Mouse (Mus musculus) lung, embryonic 15.5 days (tissue): Measurements from ENCODE around the gene Xrn1. TPM values are rescaled to one million over a fixed set of nuclear protein-coding genes. Genes with fewer than 3 reads are reported as not detected.
"Not testable (repeated sequence)": the region's sequence is repeated elsewhere in the genome, so short reads cannot be mapped to it uniquely, and the experiment has no call there.

ENCODE experiments used
- ATAC-seq: fragments of 200-750 bp; cut with Nextera tagmentation; 2 replicates; pipeline ENCODE4 v1.8.0; 2017; ENCODE audit warnings: moderate number of reproducible peaks, borderline replicate concordance; ENCODE audit not compliant: low FRiP score, low TSS enrichment; ENCODE audit errors: extremely low read depth
- H3K27ac ChIP-seq: fragments of 300-500 bp; sonication (generic); 2 replicates; pipeline ENCODE4 v1.5.1; 2015; ENCODE audit warnings: moderate library complexity, mild to moderate bottlenecking, inconsistent platforms
- H3K27me3 ChIP-seq: fragments of 300-500 bp; sonication (generic); 2 replicates; pipeline ENCODE4 v1.6.1; 2015; ENCODE audit warnings: inconsistent platforms
- H3K36me3 ChIP-seq: fragments of 300-500 bp; sonication (generic); 2 replicates; pipeline ENCODE4 v1.6.1; 2015; ENCODE audit warnings: inconsistent platforms
- H3K4me1 ChIP-seq: fragments of 300-500 bp; sonication (generic); 2 replicates; pipeline ENCODE4 v1.6.1; 2015; ENCODE audit warnings: inconsistent platforms
- H3K4me2 ChIP-seq: fragments of 300-500 bp; sonication (generic); 2 replicates; pipeline ENCODE4 v1.6.1; 2015; ENCODE audit warnings: inconsistent platforms, mild to moderate bottlenecking, moderate library complexity
- H3K4me3 ChIP-seq: fragments of 300-500 bp; sonication (generic); 2 replicates; pipeline ENCODE4 v1.5.1; 2015; ENCODE audit warnings: mild to moderate bottlenecking, inconsistent platforms
- H3K9ac ChIP-seq: fragments of 300-500 bp; sonication (generic); 2 replicates; pipeline ENCODE4 v1.6.1; 2015; ENCODE audit warnings: inconsistent platforms
- H3K9me3 ChIP-seq: fragments of 300-500 bp; sonication (generic); 2 replicates; pipeline ENCODE4 v1.6.1; 2016; ENCODE audit warnings: inconsistent platforms
- WGBS: fragments of 180-500 bp; shearing (Covaris S2); methylation state at CpG from one replicate; pipeline ENCODE4 v1.1.7; 2015; 5-methylcytosine and 5-hydroxymethylcytosine counted together
- polyA plus RNA-seq: library from polyadenylated mRNA; unstranded; fragments of >200 nt; fragmentation: Nextera tagmentation; extraction: Ambion mirVana; gene quantifications from 2 replicates; pipeline ENCODE4 v1.2.1, GENCODE M21; 2015

Gene Xrn1
- polyA plus RNA-seq, 1 experiment from 2014 or later = 17.4 TPM

DNA sequence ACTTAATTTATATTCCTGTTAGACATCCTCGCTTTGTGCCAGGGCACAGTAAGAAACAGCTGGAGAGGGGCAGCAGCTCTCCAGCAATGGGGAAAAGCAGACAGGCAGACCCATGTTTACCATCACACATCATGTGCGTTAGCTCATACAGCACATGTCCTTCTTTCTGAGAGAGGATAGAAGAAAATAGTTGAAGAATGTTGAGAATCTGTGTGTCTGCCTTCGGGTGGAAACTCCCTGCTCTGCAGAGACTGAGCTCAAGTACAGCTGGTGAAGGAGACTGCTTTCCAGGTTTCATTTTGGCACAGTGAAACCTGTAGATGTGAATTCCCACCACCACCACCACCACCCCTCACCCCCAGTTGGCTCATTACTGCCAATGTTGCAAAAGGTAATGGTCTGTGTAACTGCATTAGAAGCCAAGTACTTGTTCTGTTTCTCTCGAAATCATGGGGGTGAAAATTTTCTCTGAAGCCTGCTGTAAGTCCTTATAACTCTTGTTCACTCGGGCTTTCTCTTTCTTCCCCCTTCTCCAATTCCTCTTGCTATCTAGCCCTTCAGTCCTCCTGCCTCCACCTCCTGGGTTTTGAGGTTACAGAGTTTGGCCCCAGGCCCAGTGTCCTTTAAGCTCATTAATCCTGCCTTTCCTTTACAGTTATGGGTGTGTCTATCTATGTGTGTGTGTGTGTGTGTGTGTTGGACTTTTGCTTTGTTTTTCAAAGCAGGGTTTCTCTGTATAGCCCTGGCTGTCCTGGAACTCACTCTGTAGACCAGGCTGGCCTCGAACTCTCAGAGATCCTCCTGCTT, 102.1 kb downstream of the Xrn1 start:
- Histone ChIP-seq H3K9me3 (no peaks in the 10 kb centered on the region), H3K27me3 (no peaks in the 10 kb centered on the region), H3K4me3 (no peak overlapping the region), H3K27ac (no peak overlapping the region), H3K9ac (no peak overlapping the region), H3K36me3 (peaks cover 53% of the 10 kb centered on the region), H3K4me2 (no peak overlapping the region), H3K4me1 (no peaks in the 10 kb centered on the region)
- 75% methylated on average over 6 of the region's 6 CpGs for WGBS
- no peak for ATAC-seq

DNA sequence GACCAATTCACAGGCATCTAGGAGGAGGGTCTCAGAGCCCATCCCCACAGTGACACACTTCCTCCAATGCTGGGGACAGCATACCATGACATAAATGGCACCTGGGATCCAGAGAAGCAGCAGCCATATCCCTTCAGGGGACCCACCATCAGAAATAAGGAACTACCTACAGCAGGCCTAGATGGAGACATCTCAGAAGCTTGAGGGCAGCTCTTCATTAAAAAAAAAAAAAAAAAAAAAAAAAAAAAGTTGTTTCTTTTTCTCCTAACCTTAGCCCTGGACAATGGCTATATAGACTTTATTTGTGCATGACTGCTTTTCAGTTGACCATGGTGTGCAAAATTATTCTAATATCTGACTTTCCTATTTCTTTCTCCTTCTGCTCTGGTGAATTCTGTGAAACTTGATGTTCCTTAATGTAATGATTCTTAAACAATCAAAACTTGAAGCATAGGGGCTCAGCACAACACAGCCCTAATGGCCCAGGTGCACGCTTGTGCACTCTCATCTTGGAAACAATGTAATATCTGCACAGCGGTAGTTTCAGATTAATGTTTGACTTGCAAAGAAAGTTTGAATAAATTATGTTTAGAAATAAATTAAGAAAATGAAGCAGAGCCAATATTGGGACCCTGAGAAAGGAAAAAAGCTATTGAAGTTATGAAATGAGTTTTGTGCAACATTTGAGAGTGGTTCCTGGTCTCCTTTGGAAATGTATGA, 108.7 kb downstream of the Xrn1 start:
- no peak overlapping the region for H3K27ac ChIP-seq
- no peaks in the 10 kb centered on the region for H3K27me3 ChIP-seq
- H3K4me3 ChIP-seq = no peak overlapping the region
- WGBS = 82% methylated on average over 2 of the region's 2 CpGs
- no peaks in the 10 kb centered on the region for H3K4me1 ChIP-seq
- peaks cover 9% of the 10 kb centered on the region for H3K36me3 ChIP-seq
- H3K9ac ChIP-seq = no peak overlapping the region
- no peak overlapping the region for H3K4me2 ChIP-seq
- ATAC-seq = no peak
- no peaks in the 10 kb centered on the region for H3K9me3 ChIP-seq

DNA sequence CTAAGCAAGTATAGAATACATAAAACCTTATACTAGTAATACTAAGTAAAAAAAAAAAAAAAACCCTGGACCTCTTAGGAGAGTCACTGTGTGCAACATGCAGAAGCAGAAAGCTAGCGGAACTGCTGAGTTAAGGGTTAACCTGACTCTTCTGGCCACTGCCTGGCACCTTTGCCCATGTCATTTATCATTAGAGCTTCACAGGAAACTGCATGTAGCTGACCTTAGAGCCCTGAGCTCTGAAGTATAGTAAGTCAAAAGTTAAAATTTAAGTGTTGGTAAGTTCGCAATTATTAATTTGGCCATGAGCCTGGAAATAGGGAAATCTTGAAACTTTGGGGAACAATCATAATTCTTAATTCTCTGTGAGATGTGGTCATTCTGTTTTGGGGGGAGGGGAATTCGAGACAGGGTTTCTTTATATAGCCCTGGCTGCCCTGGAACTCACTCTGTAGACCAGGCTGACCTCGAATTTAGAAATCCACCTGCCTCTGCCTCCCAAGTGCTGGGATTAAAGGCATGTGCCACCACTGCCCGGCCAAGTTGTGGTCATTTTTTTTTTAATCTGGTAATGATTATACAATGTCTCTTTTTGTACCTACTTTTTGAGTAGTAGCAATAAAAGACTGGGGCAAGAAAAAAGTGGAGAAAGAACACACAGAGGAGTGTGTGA, 109.4 kb downstream of the Xrn1 start:
- Histone ChIP-seq H3K4me1 (no peaks in the 10 kb centered on the region), H3K9ac (no peak overlapping the region), H3K36me3 (0 out of 2 replicates have a peak, but pooled peaks cover 2% of the 10 kb centered on the region), H3K27ac (no peak overlapping the region), H3K9me3 (no peaks in the 10 kb centered on the region), H3K4me3 (no peak overlapping the region), H3K27me3 (no peaks in the 10 kb centered on the region), H3K4me2 (no peak overlapping the region)
- WGBS = 62% methylated on average over 5 of the region's 5 CpGs
- no peak for ATAC-seq

DNA sequence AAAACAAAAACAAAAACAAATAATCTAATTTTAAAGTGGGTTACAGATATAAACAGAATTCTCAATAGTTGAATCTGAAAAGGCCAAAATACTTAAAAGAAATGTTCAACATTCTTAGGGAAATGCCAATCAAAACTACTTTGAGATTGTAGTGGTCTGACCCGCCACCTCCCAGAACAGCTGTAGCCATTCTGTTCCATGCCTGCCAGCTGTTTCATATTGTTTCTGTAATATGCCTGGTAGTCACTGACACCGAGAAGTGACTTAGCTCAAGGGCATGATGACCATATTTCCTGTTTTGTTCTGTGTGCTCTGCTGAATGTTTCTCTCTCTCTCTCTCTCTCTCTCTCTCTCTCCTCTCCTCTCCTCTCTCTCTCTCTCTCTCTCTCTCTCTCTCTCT, 112.9 kb downstream of the Xrn1 start:
- no peaks in the 10 kb centered on the region for H3K27me3 ChIP-seq
- no peak overlapping the region for H3K4me2 ChIP-seq
- no peak overlapping the region for H3K4me3 ChIP-seq
- H3K27ac ChIP-seq = no peak overlapping the region
- no peaks in the 10 kb centered on the region for H3K36me3 ChIP-seq
- no peak overlapping the region for H3K9ac ChIP-seq
- WGBS = 50% methylated on average over 2 of the region's 2 CpGs
- no peak for ATAC-seq
- H3K4me1 ChIP-seq = no peaks in the 10 kb centered on the region
- no peaks in the 10 kb centered on the region for H3K9me3 ChIP-seq

DNA sequence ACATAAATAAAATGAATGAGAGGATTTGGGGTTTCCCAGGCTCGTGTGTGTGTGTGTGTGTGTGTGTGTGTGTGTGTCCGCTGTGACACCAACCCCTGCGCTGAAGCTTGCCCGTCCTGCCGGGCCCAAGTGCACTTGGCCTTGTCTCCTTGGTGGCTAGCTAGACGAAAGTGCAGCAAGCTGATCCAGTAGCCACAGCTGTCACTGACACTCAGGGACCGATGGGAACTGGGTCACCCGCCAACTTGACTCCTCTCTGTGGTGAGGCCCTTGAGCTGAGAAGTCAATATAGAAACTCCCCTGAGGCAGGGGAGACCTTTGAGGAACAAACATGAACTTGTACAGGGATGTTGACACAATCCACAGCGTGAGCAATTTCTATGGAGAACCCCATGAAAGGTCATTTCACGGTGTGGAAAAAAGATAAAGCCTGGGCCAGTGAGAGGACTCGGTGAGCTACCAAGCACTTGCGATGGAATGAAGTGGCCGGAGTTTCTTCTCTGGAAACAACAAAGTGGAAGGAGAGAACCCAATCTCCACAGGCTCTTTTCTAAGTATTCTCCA, 124.3 kb downstream of the Xrn1 start:
- WGBS = 66% methylated on average over 13 of the region's 13 CpGs
- Histone ChIP-seq H3K36me3 (no peaks in the 10 kb centered on the region), H3K27me3 (no peaks in the 10 kb centered on the region), H3K4me2 (no peak overlapping the region), H3K9ac (no peak overlapping the region), H3K4me1 (no peaks in the 10 kb centered on the region), H3K27ac (no peak overlapping the region), H3K9me3 (no peaks in the 10 kb centered on the region), H3K4me3 (no peak overlapping the region)
- no peak for ATAC-seq

DNA sequence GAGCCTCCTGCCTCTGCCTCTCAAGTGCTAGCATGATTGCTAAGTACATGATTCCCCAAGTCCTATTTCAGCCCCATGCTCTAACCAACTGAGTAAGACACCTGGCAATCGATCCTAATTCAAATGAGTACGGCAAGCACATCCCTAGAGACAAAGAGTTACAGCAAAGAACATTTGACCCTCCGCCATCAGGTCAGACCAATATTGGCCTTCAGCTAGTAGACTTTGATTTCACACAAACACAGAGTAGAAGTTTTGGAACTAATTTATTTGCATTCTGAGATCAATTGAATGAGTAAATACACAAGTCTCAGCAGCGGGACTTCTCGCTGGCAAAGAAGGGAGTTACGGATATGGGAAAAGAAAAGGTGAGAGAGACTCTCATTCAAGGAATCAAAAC, 130.7 kb downstream of the Xrn1 start:
- Histone ChIP-seq H3K4me1 (no peaks in the 10 kb centered on the region), H3K4me2 (no peak overlapping the region), H3K27me3 (no peaks in the 10 kb centered on the region), H3K27ac (no peak overlapping the region), H3K4me3 (no peak overlapping the region), H3K9me3 (no peaks in the 10 kb centered on the region), H3K36me3 (no peaks in the 10 kb centered on the region), H3K9ac (no peak overlapping the region)
- WGBS = 85% methylated on average over 6 of the region's 6 CpGs
- ATAC-seq = no peak

DNA sequence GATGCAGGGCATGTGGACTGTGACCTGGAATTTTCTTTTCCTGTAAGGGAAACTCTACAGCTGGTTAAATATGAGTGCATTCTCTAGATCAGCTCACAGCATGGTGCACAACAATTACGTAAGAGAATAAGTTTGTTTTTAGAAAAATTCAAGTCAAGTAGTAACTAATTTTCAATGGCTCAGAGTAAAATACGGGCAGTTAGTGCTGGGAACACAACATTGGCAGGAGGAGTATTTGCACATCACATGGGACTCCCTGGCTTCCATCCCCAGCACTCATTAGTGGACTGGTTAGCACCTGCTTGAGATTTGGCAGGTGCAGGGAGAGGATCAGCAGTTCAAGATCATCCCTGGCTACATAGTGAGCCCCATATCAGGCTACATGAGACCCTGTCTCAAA, 133.1 kb downstream of the Xrn1 start:
- no peaks in the 10 kb centered on the region for H3K9me3 ChIP-seq
- H3K36me3 ChIP-seq = no peaks in the 10 kb centered on the region
- no peak overlapping the region for H3K9ac ChIP-seq
- 80% methylated on average over 2 of the region's 2 CpGs for WGBS
- H3K27ac ChIP-seq = no peak overlapping the region
- H3K4me3 ChIP-seq = no peak overlapping the region
- no peak for ATAC-seq
- no peaks in the 10 kb centered on the region for H3K4me1 ChIP-seq
- H3K4me2 ChIP-seq = no peak overlapping the region
- H3K27me3 ChIP-seq = no peaks in the 10 kb centered on the region

DNA sequence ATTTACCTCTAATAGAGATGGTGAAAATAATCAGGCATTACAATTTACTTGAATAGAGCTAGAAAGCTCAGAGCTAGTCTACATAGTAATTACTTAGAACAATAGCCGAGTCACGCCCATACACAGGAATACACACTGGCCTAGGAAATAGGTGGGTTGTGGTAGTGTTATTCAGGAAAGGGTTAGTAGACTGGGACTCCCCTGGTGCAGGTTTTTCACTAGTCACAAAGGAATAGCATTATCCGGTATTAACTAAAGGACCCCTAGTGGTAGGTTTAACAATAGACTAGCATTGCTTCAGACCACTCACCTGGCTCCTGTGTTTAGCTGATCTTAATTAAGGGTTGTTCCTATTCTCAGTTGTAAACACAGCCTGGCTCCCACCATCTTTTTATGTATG, 133.9 kb downstream of the Xrn1 start:
- not testable (repeated sequence) for ATAC-seq, H3K9me3 ChIP-seq, H3K36me3 ChIP-seq, H3K4me3 ChIP-seq, H3K27me3 ChIP-seq, H3K4me1 ChIP-seq, H3K4me2 ChIP-seq, H3K9ac ChIP-seq, H3K27ac ChIP-seq
- 82% methylated on average over 3 of the region's 3 CpGs for WGBS

DNA sequence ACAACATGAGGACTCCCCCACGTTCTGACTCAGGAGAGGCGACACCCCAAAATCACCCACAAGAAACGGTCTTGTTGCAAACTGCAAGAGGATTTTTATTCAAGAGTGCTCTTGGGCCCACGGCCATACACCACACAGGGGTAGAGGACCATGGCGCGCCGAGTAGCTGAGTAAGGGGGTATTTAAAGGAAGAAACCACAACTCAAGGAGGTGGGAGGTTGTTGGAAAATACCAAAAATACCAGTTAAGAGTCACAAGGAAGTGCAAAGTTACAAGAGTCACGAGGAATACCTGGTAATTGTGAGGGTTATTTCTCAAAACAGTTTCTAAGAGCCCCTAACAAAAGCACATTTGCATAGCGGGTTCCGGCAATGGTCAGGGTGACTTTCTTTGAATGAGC, 138.1 kb downstream of the Xrn1 start:
- H3K4me2 ChIP-seq, ATAC-seq, H3K27ac ChIP-seq, H3K36me3 ChIP-seq, H3K9ac ChIP-seq, H3K9me3 ChIP-seq, H3K27me3 ChIP-seq, H3K4me1 ChIP-seq, H3K4me3 ChIP-seq: not testable (repeated sequence)
- 89% methylated on average over 10 of the region's 10 CpGs for WGBS

DNA sequence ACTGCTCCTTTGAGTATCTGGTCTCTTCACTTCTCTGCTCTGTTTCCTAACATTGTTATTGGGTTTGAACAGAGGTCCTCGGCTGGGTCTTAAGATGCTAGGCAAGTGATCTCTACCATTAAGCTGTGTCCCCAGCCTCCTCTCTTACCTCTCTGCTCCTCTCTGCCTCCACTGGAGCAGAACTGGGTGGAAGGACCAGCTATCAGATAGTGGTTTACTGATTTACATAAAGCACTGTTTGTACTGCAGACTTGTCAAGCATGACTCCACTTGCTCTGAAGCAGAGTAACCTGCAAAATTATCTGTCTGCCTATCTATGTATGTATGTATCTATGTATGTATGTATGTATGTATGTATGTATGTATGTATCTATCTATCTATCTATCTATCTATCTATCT, 138.7 kb downstream of the Xrn1 start:
- H3K4me2 ChIP-seq = no peak overlapping the region
- no peak overlapping the region for H3K9ac ChIP-seq
- H3K36me3 ChIP-seq = no peaks in the 10 kb centered on the region
- WGBS = 80% methylated on average over 1 of the region's 1 CpGs
- no peak overlapping the region for H3K4me3 ChIP-seq
- H3K27me3 ChIP-seq = no peaks in the 10 kb centered on the region
- no peak for ATAC-seq
- no peaks in the 10 kb centered on the region; the same call in 1 of the 2 replicates for H3K9me3 ChIP-seq
- no peaks in the 10 kb centered on the region for H3K4me1 ChIP-seq
- H3K27ac ChIP-seq = no peak overlapping the region

DNA sequence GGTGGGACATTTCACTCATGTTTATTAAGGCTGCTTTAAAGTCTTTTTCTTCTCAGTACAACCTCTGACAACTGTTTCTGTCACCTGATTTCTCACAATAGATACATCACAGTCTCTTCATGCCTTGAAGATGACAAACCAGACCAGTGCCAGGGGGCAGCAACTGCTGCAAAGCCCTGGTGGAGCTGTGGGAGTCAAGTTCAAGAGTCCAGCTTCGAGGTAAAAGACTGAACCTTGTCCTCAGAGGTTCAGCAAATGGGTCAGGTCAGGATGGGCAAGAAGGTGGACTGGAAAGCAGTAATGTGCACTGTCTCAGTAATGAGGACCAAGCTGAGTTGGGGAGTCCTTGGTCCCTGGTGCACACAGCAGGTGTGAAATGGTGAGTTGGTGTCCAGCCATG, 139.8 kb downstream of the Xrn1 start:
- Histone ChIP-seq H3K36me3 (no peaks in the 10 kb centered on the region), H3K4me1 (no peaks in the 10 kb centered on the region), H3K9me3 (peaks cover 2% of the 10 kb centered on the region), H3K4me2 (no peak overlapping the region), H3K4me3 (no peak overlapping the region), H3K27me3 (no peaks in the 10 kb centered on the region), H3K27ac (no peak overlapping the region), H3K9ac (no peak overlapping the region)
- ATAC-seq = no peak
- WGBS = 54% methylated on average over 1 of the region's 1 CpGs

DNA sequence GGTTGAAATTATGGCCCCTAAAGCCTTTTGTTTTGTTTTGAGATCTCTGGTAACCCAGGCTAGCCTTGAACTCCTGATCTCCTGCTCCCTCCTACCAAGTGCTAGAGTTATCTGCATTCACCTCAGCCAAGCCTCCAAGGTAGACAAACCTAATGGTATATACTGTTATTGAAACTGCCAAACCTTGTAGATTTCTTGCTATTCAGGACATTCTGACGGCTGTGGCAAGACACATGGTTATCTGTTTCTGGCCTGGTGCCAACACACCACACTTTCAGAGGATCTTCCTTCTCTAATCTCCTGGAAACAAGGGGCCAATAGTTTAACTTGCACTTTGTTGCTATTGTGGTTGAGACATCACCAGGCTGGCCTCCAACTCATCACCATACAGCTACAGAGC, 140.6 kb downstream of the Xrn1 start:
- no peak overlapping the region for H3K4me3 ChIP-seq
- no peaks in the 10 kb centered on the region for H3K36me3 ChIP-seq
- no peak overlapping the region for H3K27ac ChIP-seq
- peaks cover 2% of the 10 kb centered on the region for H3K9me3 ChIP-seq
- H3K4me1 ChIP-seq = no peaks in the 10 kb centered on the region
- WGBS = 35% methylated on average over 1 of the region's 1 CpGs
- no peak overlapping the region for H3K4me2 ChIP-seq
- no peaks in the 10 kb centered on the region for H3K27me3 ChIP-seq
- ATAC-seq = no peak
- no peak overlapping the region for H3K9ac ChIP-seq
